Mouse (Mus musculus) myocyte (in vitro differentiated cells): ENCODE measurements around the gene Plcb1.

Experiments used
- CEBPB ChIP-seq: IDR thresholded peaks from 2 replicates; pipeline ENCODE4 v1.6.1; 2011; ENCODE audit warnings: mild to moderate bottlenecking, moderate library complexity; ENCODE audit not compliant: poor library complexity, insufficient read depth, severe bottlenecking
- E2F4 ChIP-seq: IDR thresholded peaks from one replicate; pipeline ENCODE4 v1.6.1; 2011; ENCODE audit warnings: mild to moderate bottlenecking, control low read depth, moderate library complexity; ENCODE audit not compliant: insufficient read depth
- MAX ChIP-seq: IDR thresholded peaks from one replicate; pipeline ENCODE4 v1.6.1; 2011; ENCODE audit warnings: low read depth, mild to moderate bottlenecking, control low read depth
- MYOD1 ChIP-seq, 3 experiments: IDR thresholded peaks; one replicate each; pipeline ENCODE4 v1.6.1; 2011; ENCODE audit warnings: control low read depth in 2 of 3, low read depth in 2 of 3, mild to moderate bottlenecking in 2 of 3, moderate library complexity in 1 of 3; ENCODE audit not compliant: insufficient read length in 2 of 3, control insufficient read depth in 1 of 3
- POLR2A ChIP-seq: IDR thresholded peaks from one replicate; pipeline ENCODE4 v1.6.1; 2011; ENCODE audit warnings: low read depth, mild to moderate bottlenecking, control low read depth, moderate library complexity; ENCODE audit not compliant: insufficient read length
- POLR2AphosphoS2 ChIP-seq: IDR thresholded peaks from one replicate; pipeline ENCODE4 v1.6.1; 2011; ENCODE audit warnings: low read depth, control low read depth; ENCODE audit not compliant: insufficient read length
- REST ChIP-seq: IDR thresholded peaks from one replicate; pipeline ENCODE4 v1.6.1; 2011; ENCODE audit warnings: mild to moderate bottlenecking, control low read depth, moderate library complexity; ENCODE audit not compliant: insufficient read depth, insufficient read length
- TCF3 ChIP-seq: IDR thresholded peaks from one replicate; pipeline ENCODE4 v1.6.1; 2011; ENCODE audit warnings: low read depth, control low read depth; ENCODE audit not compliant: insufficient read length
- USF1 ChIP-seq: IDR thresholded peaks from one replicate; pipeline ENCODE4 v1.6.1; 2011; ENCODE audit warnings: low read depth, mild to moderate bottlenecking, control low read depth, moderate library complexity

DNA sequence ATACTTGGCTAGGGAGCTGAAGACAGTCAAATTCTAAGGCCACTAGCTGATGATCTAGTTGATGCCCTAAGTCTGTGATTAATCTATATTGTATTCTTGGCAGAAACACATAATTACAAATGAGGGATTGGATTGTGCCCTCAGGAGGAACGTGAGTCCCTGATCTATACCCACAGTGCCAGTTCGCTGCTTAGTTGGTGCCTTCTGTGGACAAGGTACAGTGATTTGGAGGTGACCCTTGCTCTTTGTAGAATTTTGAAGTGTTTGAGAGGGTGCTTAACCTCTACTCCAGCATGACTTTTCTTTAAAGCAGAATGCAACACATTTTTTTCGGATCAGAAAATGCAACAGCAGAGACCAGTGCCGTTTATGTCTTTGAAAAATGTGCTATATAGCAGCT is 145.1 kb downstream of the Plcb1 start:
- TF ChIP-seq USF1, result no peak
- no peak for TF ChIP-seq TCF3
- TF ChIP-seq REST, result no peak
- no peak for TF ChIP-seq POLR2A
- no peak for TF ChIP-seq MAX
- no peak for TF ChIP-seq POLR2AphosphoS2
- no peak for TF ChIP-seq E2F4
- no peak for TF ChIP-seq CEBPB
- TF ChIP-seq MYOD1 (IDR thresholded peaks at IDR 0.05; ENCODE audit: control insufficient read depth in 1 of 3, insufficient read length in 2 of 3, low read depth in 2 of 3), result no peak
